Mouse (Mus musculus): ENCODE results near the gene Olfr545. TPM values are rescaled to one million over a fixed set of nuclear protein-coding genes. Genes with fewer than 3 reads are reported as not detected.

Gene Olfr545
- polyA plus RNA-seq, 1 experiment = not detected

- Histone ChIP-seq H3K27me3 (replicated peaks; ENCODE audit: control insufficient read depth, insufficient read depth, low read length) (no peaks in the 10 kb centered on the region), H3K4me1 (ENCODE audit: control insufficient read depth, insufficient read depth, low read length) (no peaks in the 10 kb centered on the region), H3K4me3 (ENCODE audit: insufficient read depth, low read depth, low read length) (no peak overlapping the region), H3K27ac (ENCODE audit: insufficient read depth, low read depth, low read length) (no peak overlapping the region), H3K36me3 (ENCODE audit: control insufficient read depth, insufficient read depth, low read length) (no peaks in the 10 kb centered on the region)
- TF ChIP-seq POLR2A (IDR thresholded peaks at IDR 0.05; ENCODE audit: low read depth, low read length) (no peak), CTCF (conservative IDR thresholded peaks at IDR 0.05; ENCODE audit: insufficient read depth, insufficient read length, low read depth, low read length) (no peak)
- no peak for DNase-seq
- 79% methylated on average over 4 of the region's 4 CpGs for WGBS
Measured at GRCm38 (mm10) chr7:102514144-102514543, 14.8 kb upstream of the Olfr545 start.

GRCm38 (mm10) chr7:102512814-102513435 is 13.6 kb upstream of the Olfr545 start:
- peak; percentile 79 for DNase-seq
- TF ChIP-seq POLR2A (IDR thresholded peaks at IDR 0.05; ENCODE audit: low read depth, low read length) = no peak
- peak; percentile 75 for TF ChIP-seq CTCF (conservative IDR thresholded peaks at IDR 0.05; ENCODE audit: insufficient read depth, insufficient read length, low read depth, low read length)
- Histone ChIP-seq H3K27ac (ENCODE audit: insufficient read depth, low read depth, low read length) (no peak overlapping the region), H3K36me3 (ENCODE audit: control insufficient read depth, insufficient read depth, low read length) (no peaks in the 10 kb centered on the region), H3K4me1 (ENCODE audit: control insufficient read depth, insufficient read depth, low read length) (no peaks in the 10 kb centered on the region), H3K4me3 (ENCODE audit: insufficient read depth, low read depth, low read length) (peak overlapping the region; percentile 38; the same call in 1 of the 2 replicates), H3K27me3 (replicated peaks; ENCODE audit: control insufficient read depth, insufficient read depth, low read length) (no peaks in the 10 kb centered on the region)
- under 1% methylated on average over 54 of the region's 54 CpGs for WGBS

GRCm38 (mm10) chr7:102511927-102512326 is 12.6 kb upstream of the Olfr545 start:
- DNase-seq = no peak
- no peak overlapping the region for H3K27ac ChIP-seq (ENCODE audit: insufficient read depth, low read depth, low read length)
- no peaks in the 10 kb centered on the region for H3K27me3 ChIP-seq (replicated peaks; ENCODE audit: control insufficient read depth, insufficient read depth, low read length)
- no peaks in the 10 kb centered on the region for H3K4me1 ChIP-seq (ENCODE audit: control insufficient read depth, insufficient read depth, low read length)
- no peak overlapping the region for H3K4me3 ChIP-seq (ENCODE audit: insufficient read depth, low read depth, low read length)
- 91% methylated on average over 10 of the region's 10 CpGs for WGBS
- H3K36me3 ChIP-seq (ENCODE audit: control insufficient read depth, insufficient read depth, low read length) = no peaks in the 10 kb centered on the region
- no peak for TF ChIP-seq CTCF (conservative IDR thresholded peaks at IDR 0.05; ENCODE audit: insufficient read depth, insufficient read length, low read depth, low read length)
- TF ChIP-seq POLR2A (IDR thresholded peaks at IDR 0.05; ENCODE audit: low read depth, low read length) = no peak

GRCm38 (mm10) chr7:102509726-102510125 is 10.4 kb upstream of the Olfr545 start:
- no peak for DNase-seq
- Histone ChIP-seq H3K4me1 (ENCODE audit: control insufficient read depth, insufficient read depth, low read length) (no peaks in the 10 kb centered on the region), H3K36me3 (ENCODE audit: control insufficient read depth, insufficient read depth, low read length) (no peaks in the 10 kb centered on the region), H3K4me3 (ENCODE audit: insufficient read depth, low read depth, low read length) (no peak overlapping the region), H3K27ac (ENCODE audit: insufficient read depth, low read depth, low read length) (no peak overlapping the region), H3K27me3 (replicated peaks; ENCODE audit: control insufficient read depth, insufficient read depth, low read length) (no peaks in the 10 kb centered on the region)
- TF ChIP-seq POLR2A (IDR thresholded peaks at IDR 0.05; ENCODE audit: low read depth, low read length) (no peak), CTCF (conservative IDR thresholded peaks at IDR 0.05; ENCODE audit: insufficient read depth, insufficient read length, low read depth, low read length) (no peak)
- 80% methylated on average over 7 of the region's 7 CpGs for WGBS

GRCm38 (mm10) chr7:102508666-102509065 is 9.3 kb upstream of the Olfr545 start:
- Histone ChIP-seq H3K36me3 (ENCODE audit: control insufficient read depth, insufficient read depth, low read length) (no peaks in the 10 kb centered on the region), H3K4me1 (ENCODE audit: control insufficient read depth, insufficient read depth, low read length) (no peaks in the 10 kb centered on the region), H3K27me3 (replicated peaks; ENCODE audit: control insufficient read depth, insufficient read depth, low read length) (no peaks in the 10 kb centered on the region), H3K27ac (ENCODE audit: insufficient read depth, low read depth, low read length) (no peak overlapping the region), H3K4me3 (ENCODE audit: insufficient read depth, low read depth, low read length) (no peak overlapping the region)
- TF ChIP-seq CTCF (conservative IDR thresholded peaks at IDR 0.05; ENCODE audit: insufficient read depth, insufficient read length, low read depth, low read length) = no peak
- 87% methylated on average over 6 of the region's 6 CpGs for WGBS
- no peak for DNase-seq

GRCm38 (mm10) chr7:102508066-102508465 is 8.7 kb upstream of the Olfr545 start:
- no peak overlapping the region for H3K27ac ChIP-seq (ENCODE audit: insufficient read depth, low read depth, low read length)
- H3K27me3 ChIP-seq (replicated peaks; ENCODE audit: control insufficient read depth, insufficient read depth, low read length) = no peaks in the 10 kb centered on the region
- 85% methylated on average over 9 of the region's 9 CpGs for WGBS
- H3K4me3 ChIP-seq (ENCODE audit: insufficient read depth, low read depth, low read length) = no peak overlapping the region
- no peak for TF ChIP-seq POLR2A (IDR thresholded peaks at IDR 0.05; ENCODE audit: low read depth, low read length)
- TF ChIP-seq CTCF (conservative IDR thresholded peaks at IDR 0.05; ENCODE audit: insufficient read depth, insufficient read length, low read depth, low read length) = no peak
- no peaks in the 10 kb centered on the region for H3K4me1 ChIP-seq (ENCODE audit: control insufficient read depth, insufficient read depth, low read length)
- no peaks in the 10 kb centered on the region for H3K36me3 ChIP-seq (ENCODE audit: control insufficient read depth, insufficient read depth, low read length)
- DNase-seq = no peak

GRCm38 (mm10) chr7:102506848-102507247 is 7.5 kb upstream of the Olfr545 start:
- Histone ChIP-seq H3K36me3 (ENCODE audit: control insufficient read depth, insufficient read depth, low read length) (no peaks in the 10 kb centered on the region), H3K4me3 (ENCODE audit: insufficient read depth, low read depth, low read length) (no peak overlapping the region), H3K4me1 (ENCODE audit: control insufficient read depth, insufficient read depth, low read length) (no peaks in the 10 kb centered on the region), H3K27ac (ENCODE audit: insufficient read depth, low read depth, low read length) (no peak overlapping the region), H3K27me3 (replicated peaks; ENCODE audit: control insufficient read depth, insufficient read depth, low read length) (no peaks in the 10 kb centered on the region)
- TF ChIP-seq CTCF (conservative IDR thresholded peaks at IDR 0.05; ENCODE audit: insufficient read depth, insufficient read length, low read depth, low read length) = peak; percentile 96
- no peak for TF ChIP-seq POLR2A (IDR thresholded peaks at IDR 0.05; ENCODE audit: low read depth, low read length)
- DNase-seq = peak; percentile 77
- WGBS = 44% methylated on average over 3 of the region's 3 CpGs
